Mouse (Mus musculus) hindbrain, embryonic 14.5 days (tissue): ENCODE measurements around the gene Ren1. TPM values are rescaled to one million over a fixed set of nuclear protein-coding genes. Genes with fewer than 3 reads are reported as not detected.

Experiments
- ATAC-seq: fragments of 200-750 bp; cut with Nextera tagmentation; 2 replicates; pipeline ENCODE4 v1.8.0; 2017; ENCODE audit warnings: moderate number of reproducible peaks, mild to moderate bottlenecking, moderate TSS enrichment, moderate library complexity; ENCODE audit not compliant: low FRiP score
- DNase-seq: peaks from one replicate; pipeline ENCODE4 v3.0.0-alpha.2; 2015; ENCODE audit warnings: low spot score
- H3K27ac ChIP-seq: fragments of 300-500 bp; sonication (generic); 2 replicates; pipeline ENCODE4 v1.5.1; 2014; ENCODE audit warnings: mild to moderate bottlenecking, moderate library complexity
- H3K27me3 ChIP-seq: fragments of 300-500 bp; sonication (generic); 2 replicates; pipeline ENCODE4 v1.6.1; 2014; ENCODE audit warnings: mild to moderate bottlenecking, low read length, mixed read lengths; ENCODE audit not compliant: control insufficient read depth, insufficient read depth
- H3K36me3 ChIP-seq: fragments of 300-500 bp; sonication (generic); replicated peaks from 2 replicates; pipeline ENCODE4 v1.6.1; 2014; ENCODE audit not compliant: control insufficient read depth, insufficient read depth
- H3K4me1 ChIP-seq: fragments of 300-500 bp; sonication (generic); replicated peaks from 2 replicates; pipeline ENCODE4 v1.6.1; 2014; ENCODE audit warnings: antibody characterized with exemption, low read length, mixed read lengths; ENCODE audit not compliant: control insufficient read depth, insufficient read depth
- H3K4me2 ChIP-seq: fragments of 300-500 bp; sonication (generic); replicated peaks from 2 replicates; pipeline ENCODE4 v1.6.1; 2014; ENCODE audit warnings: mild to moderate bottlenecking, moderate library complexity
- H3K4me3 ChIP-seq: fragments of 300-500 bp; sonication (generic); replicated peaks from 2 replicates; pipeline ENCODE4 v1.5.1; 2014; ENCODE audit warnings: mild to moderate bottlenecking, low read length
- H3K9ac ChIP-seq: fragments of 300-500 bp; sonication (generic); 2 replicates; pipeline ENCODE4 v1.6.1; 2014
- H3K9me3 ChIP-seq: fragments of 300-500 bp; sonication (generic); 2 replicates; pipeline ENCODE4 v1.6.1; 2016; ENCODE audit warnings: low read length; ENCODE audit not compliant: control insufficient read depth
- WGBS: fragments of 180-500 bp; shearing (Covaris S2); extraction: QIAGEN DNeasy Blood & Tissue Kit; methylation state at CpG from one replicate; pipeline ENCODE4 v1.1.7; 2014; 5-methylcytosine and 5-hydroxymethylcytosine counted together
- polyA plus RNA-seq: library from polyadenylated mRNA; unstranded; fragments of >200 nt; fragmentation: Nextera tagmentation; extraction: Ambion mirVana; gene quantifications from 2 replicates; pipeline ENCODE4 v1.2.1, GENCODE M21; 2014

The Ren1 gene
- polyA plus RNA-seq, 1 experiment from 2014 or later: 11.1 TPM

DNA sequence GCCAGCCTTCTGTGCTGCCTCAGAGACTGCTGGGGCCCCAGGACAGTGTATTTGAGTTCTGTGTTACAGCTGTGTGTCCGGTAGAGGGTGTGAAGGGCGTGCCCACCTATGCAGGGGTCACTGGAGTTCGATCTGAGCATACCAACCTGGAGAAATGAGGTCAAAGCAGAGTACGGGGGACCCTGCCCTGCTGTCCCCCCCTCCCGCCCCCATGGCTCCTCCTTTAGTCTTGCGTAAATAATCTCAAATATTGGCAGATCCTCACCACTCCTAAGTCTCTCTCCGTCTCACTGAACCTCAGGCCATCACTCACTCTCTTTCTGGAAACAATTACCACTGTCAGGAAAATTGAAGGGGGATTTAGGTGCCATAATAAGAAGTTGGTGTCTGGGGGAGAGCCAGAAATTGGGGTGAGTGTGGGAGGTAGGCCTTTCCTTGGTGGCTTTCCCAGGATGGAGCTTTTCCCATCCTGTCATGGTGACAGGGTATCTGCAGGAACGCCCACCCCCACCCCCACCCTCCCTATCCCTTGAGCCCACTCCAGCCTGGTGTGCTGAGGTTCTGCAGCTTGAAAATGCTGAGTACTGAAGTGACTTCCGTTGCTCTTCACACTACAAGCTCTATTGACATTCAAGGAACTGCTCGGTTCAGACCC, 16.8 kb downstream of the Ren1 start:
- WGBS: 49% methylated on average over 10 of the region's 10 CpGs

DNA sequence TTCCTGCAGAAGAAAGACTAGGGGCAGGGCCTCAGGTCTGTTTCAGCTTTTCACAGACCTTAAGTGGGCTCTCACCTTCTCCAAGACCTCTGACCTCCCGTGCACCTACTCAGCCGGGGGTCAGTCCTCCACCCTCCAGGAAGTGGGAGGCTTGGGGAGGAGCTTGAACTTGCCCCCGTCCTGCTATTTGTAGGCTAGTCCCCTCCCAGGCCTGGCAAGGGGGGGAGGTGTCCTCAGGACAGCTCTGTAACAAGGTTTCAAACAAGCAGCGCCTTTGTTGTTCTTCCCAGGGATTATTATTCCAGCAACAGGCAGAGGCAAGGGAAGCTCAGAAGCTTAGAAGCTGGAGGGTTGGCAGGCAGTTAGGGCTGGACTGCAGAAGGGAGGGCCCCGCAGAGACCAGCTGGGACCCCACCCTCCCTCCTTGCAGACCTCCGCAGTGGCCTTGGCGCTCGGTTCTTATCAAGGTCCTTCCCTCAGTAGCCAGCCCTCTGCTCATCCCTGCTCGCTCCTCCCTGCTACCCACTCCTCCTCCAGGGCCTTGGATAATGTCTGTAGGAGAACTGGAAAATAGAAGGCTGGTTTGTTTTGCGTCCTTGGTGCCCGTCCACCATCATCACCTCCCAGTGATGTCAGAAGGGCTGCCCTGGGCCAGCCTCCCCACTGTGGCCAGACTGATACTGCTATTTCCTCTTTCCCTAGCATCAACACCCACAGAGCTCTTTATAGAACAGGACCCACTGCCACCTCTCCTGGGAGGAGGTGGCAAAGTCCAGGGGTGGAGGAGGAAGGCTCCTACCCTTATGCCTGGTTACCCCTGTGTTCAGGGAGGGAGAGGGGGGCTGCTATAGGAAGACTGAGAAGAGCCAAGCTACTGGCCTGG, 17.5 kb downstream of the Ren1 start:
- Histone ChIP-seq H3K4me2 (no peak overlapping the region), H3K4me1 (peaks cover 26% of the 10 kb centered on the region), H3K27me3 (peaks cover 15% of the 10 kb centered on the region), H3K27ac (no peak overlapping the region; the same call in 1 of the 2 replicates), H3K36me3 (no peaks in the 10 kb centered on the region), H3K4me3 (no peak overlapping the region), H3K9me3 (no peaks in the 10 kb centered on the region), H3K9ac (no peak overlapping the region)
- DNase-seq (no peak), ATAC-seq (no peak)
- 14% methylated on average over 11 of the region's 11 CpGs for WGBS

More for the DNA sequence above, 16.8 kb downstream of the Ren1 start:
- H3K9ac ChIP-seq: no peak overlapping the region
- no peaks in the 10 kb centered on the region for H3K9me3 ChIP-seq
- H3K36me3 ChIP-seq: no peaks in the 10 kb centered on the region
- no peak overlapping the region; the same call in 1 of the 2 replicates for H3K27ac ChIP-seq
- H3K4me3 ChIP-seq: no peak overlapping the region
- ATAC-seq: no peak
- no peak for DNase-seq
- H3K4me2 ChIP-seq: no peak overlapping the region
- H3K4me1 ChIP-seq: peaks cover 26% of the 10 kb centered on the region
- peaks cover 15% of the 10 kb centered on the region for H3K27me3 ChIP-seq

- no peak overlapping the region for H3K4me3 ChIP-seq
- H3K27ac ChIP-seq: no peak overlapping the region
- peaks cover 15% of the 10 kb centered on the region for H3K27me3 ChIP-seq
- DNase-seq: no peak
- no peak overlapping the region for H3K4me2 ChIP-seq
- H3K9ac ChIP-seq: no peak overlapping the region
- ATAC-seq: no peak
- peaks cover 25% of the 10 kb centered on the region for H3K4me1 ChIP-seq
- no peaks in the 10 kb centered on the region for H3K36me3 ChIP-seq
- WGBS: 61% methylated on average over 10 of the region's 10 CpGs
- no peaks in the 10 kb centered on the region for H3K9me3 ChIP-seq
Measured at GRCm38 (mm10) chr1:133368644-133369043, 18.3 kb downstream of the Ren1 start.

DNA sequence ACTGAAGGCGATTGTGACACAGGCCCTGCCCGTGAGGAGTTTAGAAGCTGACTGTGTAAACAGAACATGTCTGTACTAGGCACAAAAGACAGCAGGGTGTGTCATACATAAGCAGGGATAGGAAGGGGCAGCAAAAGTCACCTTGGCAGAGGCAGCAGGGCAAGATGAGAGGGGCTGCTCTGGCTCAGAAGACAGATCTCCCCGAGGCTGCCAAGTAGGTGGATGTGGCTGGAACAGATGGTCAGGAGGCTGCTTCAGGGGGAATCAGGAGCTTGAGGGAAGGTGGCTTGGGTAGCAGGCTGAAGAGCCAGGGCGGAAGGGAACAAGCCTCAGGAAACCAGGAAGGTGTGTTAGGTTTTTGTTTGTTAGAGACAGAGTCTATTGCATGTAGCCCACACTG, 20.0 kb downstream of the Ren1 start:
- H3K4me1 ChIP-seq: peaks cover 15% of the 10 kb centered on the region; the same call in 1 of the 2 replicates
- H3K4me2 ChIP-seq: no peak overlapping the region
- no peaks in the 10 kb centered on the region for H3K9me3 ChIP-seq
- H3K9ac ChIP-seq: no peak overlapping the region
- H3K36me3 ChIP-seq: no peaks in the 10 kb centered on the region
- H3K4me3 ChIP-seq: no peak overlapping the region
- no peak for ATAC-seq
- H3K27ac ChIP-seq: no peak overlapping the region
- WGBS: 84% methylated on average over 4 of the region's 4 CpGs
- H3K27me3 ChIP-seq: peaks cover 4% of the 10 kb centered on the region; the same call in 1 of the 2 replicates
- no peak for DNase-seq

GRCm38 (mm10) chr1:133371431-133371830, 21.1 kb downstream of the Ren1 start:
- H3K4me1 ChIP-seq: peaks cover 15% of the 10 kb centered on the region; the same call in 1 of the 2 replicates
- no peak for DNase-seq
- H3K4me2 ChIP-seq: no peak overlapping the region
- no peaks in the 10 kb centered on the region for H3K36me3 ChIP-seq
- ATAC-seq: no peak
- no peak overlapping the region for H3K9ac ChIP-seq
- H3K27ac ChIP-seq: no peak overlapping the region
- no peaks in the 10 kb centered on the region for H3K27me3 ChIP-seq
- 86% methylated on average over 6 of the region's 6 CpGs for WGBS
- no peaks in the 10 kb centered on the region for H3K9me3 ChIP-seq
- H3K4me3 ChIP-seq: no peak overlapping the region

- Histone ChIP-seq H3K27me3 (no peaks in the 10 kb centered on the region), H3K4me2 (no peak overlapping the region), H3K4me1 (peaks cover 14% of the 10 kb centered on the region; the same call in 1 of the 2 replicates), H3K9ac (no peak overlapping the region), H3K36me3 (no peaks in the 10 kb centered on the region), H3K4me3 (no peak overlapping the region), H3K27ac (no peak overlapping the region), H3K9me3 (no peaks in the 10 kb centered on the region)
- no peak for ATAC-seq
- 75% methylated on average over 8 of the region's 8 CpGs for WGBS
- no peak for DNase-seq
Measured at GRCm38 (mm10) chr1:133372113-133372512, 21.8 kb downstream of the Ren1 start.

- DNase-seq: no peak
- no peak overlapping the region for H3K27ac ChIP-seq
- H3K4me2 ChIP-seq: no peak overlapping the region
- H3K9me3 ChIP-seq: no peaks in the 10 kb centered on the region
- H3K4me1 ChIP-seq: no peaks in the 10 kb centered on the region
- no peak for ATAC-seq
- H3K9ac ChIP-seq: no peak overlapping the region
- WGBS: 61% methylated on average over 10 of the region's 10 CpGs
- no peaks in the 10 kb centered on the region for H3K36me3 ChIP-seq
- no peak overlapping the region for H3K4me3 ChIP-seq
- no peaks in the 10 kb centered on the region for H3K27me3 ChIP-seq
Measured at GRCm38 (mm10) chr1:133375696-133376346, 25.5 kb downstream of the Ren1 start.

DNA sequence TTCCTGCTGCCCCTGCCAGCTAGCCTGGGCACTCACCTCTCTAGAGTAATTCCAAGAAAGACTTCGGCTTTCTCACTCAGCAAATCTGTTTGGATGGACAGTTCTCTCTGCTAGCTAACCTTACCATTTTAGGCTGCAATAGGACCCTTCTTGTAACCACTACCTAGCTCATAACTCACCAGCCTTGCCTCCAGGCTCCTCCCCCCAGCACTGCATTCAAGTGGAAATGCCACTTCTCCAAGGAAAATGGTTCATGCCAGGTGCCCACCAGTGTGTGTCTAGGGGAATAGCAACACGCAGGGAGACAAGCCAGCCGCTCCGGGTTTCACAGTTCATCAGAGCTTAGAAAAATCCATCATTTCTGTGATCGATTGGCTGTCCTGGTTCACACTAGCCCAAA, 27.2 kb downstream of the Ren1 start:
- H3K36me3 ChIP-seq: no peaks in the 10 kb centered on the region
- H3K27me3 ChIP-seq: no peaks in the 10 kb centered on the region
- ATAC-seq (no peak), DNase-seq (no peak)
- H3K4me3 ChIP-seq: no peak overlapping the region
- H3K4me1 ChIP-seq: no peaks in the 10 kb centered on the region
- H3K9ac ChIP-seq: no peak overlapping the region
- no peak overlapping the region for H3K4me2 ChIP-seq
- WGBS: 88% methylated on average over 5 of the region's 5 CpGs
- H3K27ac ChIP-seq: no peak overlapping the region
- H3K9me3 ChIP-seq: no peaks in the 10 kb centered on the region
